Mouse (Mus musculus) myocyte (in vitro differentiated cells): ENCODE measurements around the gene Kcnip1. TPM values are rescaled to one million over a fixed set of nuclear protein-coding genes. Genes with fewer than 3 reads are reported as not detected.

ENCODE experiments used
- H3K27me3 ChIP-seq: one replicate; pipeline ENCODE4 v1.6.1; 2011; ENCODE audit not compliant: control insufficient read depth, insufficient read depth, insufficient read length
- H3K36me3 ChIP-seq: one replicate; pipeline ENCODE4 v1.6.1; 2011; ENCODE audit not compliant: control insufficient read depth, insufficient read depth
- H3K4me2 ChIP-seq: one replicate; pipeline ENCODE4 v1.6.1; 2011; ENCODE audit warnings: low read depth, control low read depth
- H3K4me3 ChIP-seq: one replicate; pipeline ENCODE4 v1.5.1; 2011; ENCODE audit warnings: mild to moderate bottlenecking, control low read depth, moderate library complexity
- H3K79me2 ChIP-seq: one replicate; pipeline ENCODE4 v1.6.1; 2011; ENCODE audit not compliant: control insufficient read depth, insufficient read depth
- H3ac ChIP-seq: one replicate; pipeline ENCODE4 v1.6.1; 2011; ENCODE audit not compliant: control insufficient read depth, insufficient read length
- CEBPB ChIP-seq: IDR thresholded peaks from 2 replicates; pipeline ENCODE4 v1.6.1; 2011; ENCODE audit warnings: mild to moderate bottlenecking, moderate library complexity; ENCODE audit not compliant: poor library complexity, insufficient read depth, severe bottlenecking
- E2F4 ChIP-seq: IDR thresholded peaks from one replicate; pipeline ENCODE4 v1.6.1; 2011; ENCODE audit warnings: mild to moderate bottlenecking, control low read depth, moderate library complexity; ENCODE audit not compliant: insufficient read depth
- MAX ChIP-seq: IDR thresholded peaks from one replicate; pipeline ENCODE4 v1.6.1; 2011; ENCODE audit warnings: low read depth, mild to moderate bottlenecking, control low read depth
- MYOD1 ChIP-seq, 3 experiments: IDR thresholded peaks; one replicate each; pipeline ENCODE4 v1.6.1; 2011; ENCODE audit warnings: control low read depth in 2 of 3, low read depth in 2 of 3, mild to moderate bottlenecking in 2 of 3, moderate library complexity in 1 of 3; ENCODE audit not compliant: insufficient read length in 2 of 3, control insufficient read depth in 1 of 3
- MYOG ChIP-seq, 3 experiments: IDR thresholded peaks; one replicate each; pipeline ENCODE4 v1.6.1; 2011; ENCODE audit warnings: control low read depth in 2 of 3, low read depth in 2 of 3, mild to moderate bottlenecking in 2 of 3; ENCODE audit not compliant: insufficient read length in 2 of 3, control insufficient read depth in 1 of 3, insufficient read depth in 1 of 3
- POLR2A ChIP-seq: IDR thresholded peaks from one replicate; pipeline ENCODE4 v1.6.1; 2011; ENCODE audit warnings: low read depth, mild to moderate bottlenecking, control low read depth, moderate library complexity; ENCODE audit not compliant: insufficient read length
- POLR2AphosphoS2 ChIP-seq: IDR thresholded peaks from one replicate; pipeline ENCODE4 v1.6.1; 2011; ENCODE audit warnings: low read depth, control low read depth; ENCODE audit not compliant: insufficient read length
- REST ChIP-seq: IDR thresholded peaks from one replicate; pipeline ENCODE4 v1.6.1; 2011; ENCODE audit warnings: mild to moderate bottlenecking, control low read depth, moderate library complexity; ENCODE audit not compliant: insufficient read depth, insufficient read length
- SRF ChIP-seq: IDR thresholded peaks from one replicate; pipeline ENCODE4 v1.6.1; 2011; ENCODE audit warnings: low read depth; ENCODE audit not compliant: control insufficient read depth, insufficient read length
- TCF12 ChIP-seq: IDR thresholded peaks from one replicate; pipeline ENCODE4 v1.6.1; 2011; ENCODE audit warnings: mild to moderate bottlenecking, control low read depth; ENCODE audit not compliant: poor library complexity, insufficient read depth, severe bottlenecking
- TCF3 ChIP-seq: IDR thresholded peaks from one replicate; pipeline ENCODE4 v1.6.1; 2011; ENCODE audit warnings: low read depth, control low read depth; ENCODE audit not compliant: insufficient read length
- USF1 ChIP-seq: IDR thresholded peaks from one replicate; pipeline ENCODE4 v1.6.1; 2011; ENCODE audit warnings: low read depth, mild to moderate bottlenecking, control low read depth, moderate library complexity
- polyA plus RNA-seq: library from polyadenylated mRNA; unstranded; fragments of >200 nt; fragmentation: generic; extraction: Trizol; gene quantifications from one replicate; pipeline ENCODE4 v1.2.1, GENCODE M21; 2012; ENCODE audit warnings: missing spikeins

Gene Kcnip1
- polyA plus RNA-seq, 1 experiment: not detected

DNA sequence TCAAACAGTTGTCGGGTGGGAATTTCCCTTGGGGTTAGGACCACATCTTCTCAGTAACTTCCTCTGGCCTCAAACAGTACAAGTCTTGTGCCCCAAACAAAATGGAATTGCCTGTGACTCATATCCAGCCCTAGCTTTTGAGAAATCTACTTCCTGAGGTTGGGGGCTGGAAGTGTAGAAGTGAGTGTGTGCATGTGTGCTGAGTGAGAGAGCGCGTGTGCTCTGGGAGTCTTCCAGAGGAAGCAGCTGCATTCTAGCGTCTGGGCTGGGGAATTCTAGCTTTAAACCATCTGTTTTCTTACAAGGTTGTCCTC is 17.9 kb upstream of the Kcnip1 start:
- H3ac ChIP-seq: no peak overlapping the region
- no peaks in the 10 kb centered on the region for H3K36me3 ChIP-seq
- no peak for TF ChIP-seq TCF12
- no peak for TF ChIP-seq CEBPB
- TF ChIP-seq REST: no peak
- H3K4me2 ChIP-seq: peak overlapping the region; percentile 6
- H3K79me2 ChIP-seq: no peaks in the 10 kb centered on the region
- no peak overlapping the region for H3K4me3 ChIP-seq
- no peaks in the 10 kb centered on the region for H3K27me3 ChIP-seq

DNA sequence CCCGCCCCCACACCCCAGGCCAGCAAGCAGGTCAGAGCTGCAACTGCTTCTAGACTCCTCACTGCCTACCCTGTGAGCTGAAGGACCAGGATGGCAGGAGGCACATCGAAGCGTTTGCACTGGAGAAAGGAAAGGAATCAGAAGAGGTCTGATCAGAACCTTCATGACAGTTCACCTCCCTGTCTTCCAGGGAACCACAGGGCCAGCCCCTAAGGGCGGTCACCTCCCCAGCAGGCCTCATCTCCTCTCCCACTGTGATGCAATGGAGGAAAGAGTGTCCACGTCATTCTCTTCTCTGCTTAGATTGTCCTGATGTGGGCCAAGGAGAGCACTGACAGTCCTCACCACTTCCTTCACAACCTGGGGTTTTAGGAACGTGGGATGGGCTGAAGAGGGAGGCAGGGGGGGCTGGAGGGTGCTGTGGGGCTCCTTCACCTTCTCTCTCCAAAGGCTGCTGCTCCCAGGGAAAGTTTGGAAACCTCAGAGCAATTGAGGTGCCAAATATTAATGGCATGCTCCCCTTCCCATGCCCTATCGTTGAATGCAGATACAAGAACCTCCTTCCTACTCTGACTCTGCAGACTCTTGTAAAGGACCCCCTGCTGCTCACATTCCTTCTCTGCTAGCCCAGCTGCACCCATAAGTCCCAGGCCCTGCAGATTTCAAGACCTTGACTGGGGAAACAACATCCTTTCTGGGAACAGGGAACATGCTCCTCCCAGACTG is 17.3 kb upstream of the Kcnip1 start:
- no peak for TF ChIP-seq CEBPB
- TF ChIP-seq MYOD1 (IDR thresholded peaks at IDR 0.05; ENCODE audit: control insufficient read depth in 1 of 3, insufficient read length in 2 of 3, low read depth in 2 of 3): no peak
- TF ChIP-seq MAX: no peak
- no peak for TF ChIP-seq TCF3
- TF ChIP-seq POLR2AphosphoS2: no peak
- TF ChIP-seq POLR2A: no peak
- no peak for TF ChIP-seq USF1
- no peak for TF ChIP-seq SRF
- no peak for TF ChIP-seq MYOG (IDR thresholded peaks at IDR 0.05; ENCODE audit: control insufficient read depth in 1 of 3, insufficient read depth in 1 of 3, insufficient read length in 2 of 3, low read depth in 2 of 3)
- TF ChIP-seq REST: no peak
- no peak for TF ChIP-seq E2F4
- no peak for TF ChIP-seq TCF12
- H3K36me3 ChIP-seq: no peaks in the 10 kb centered on the region
- no peak overlapping the region for H3K4me3 ChIP-seq
- no peak overlapping the region for H3ac ChIP-seq
- H3K4me2 ChIP-seq: peak overlapping the region; percentile 32
- H3K79me2 ChIP-seq: no peaks in the 10 kb centered on the region
- no peaks in the 10 kb centered on the region for H3K27me3 ChIP-seq

DNA sequence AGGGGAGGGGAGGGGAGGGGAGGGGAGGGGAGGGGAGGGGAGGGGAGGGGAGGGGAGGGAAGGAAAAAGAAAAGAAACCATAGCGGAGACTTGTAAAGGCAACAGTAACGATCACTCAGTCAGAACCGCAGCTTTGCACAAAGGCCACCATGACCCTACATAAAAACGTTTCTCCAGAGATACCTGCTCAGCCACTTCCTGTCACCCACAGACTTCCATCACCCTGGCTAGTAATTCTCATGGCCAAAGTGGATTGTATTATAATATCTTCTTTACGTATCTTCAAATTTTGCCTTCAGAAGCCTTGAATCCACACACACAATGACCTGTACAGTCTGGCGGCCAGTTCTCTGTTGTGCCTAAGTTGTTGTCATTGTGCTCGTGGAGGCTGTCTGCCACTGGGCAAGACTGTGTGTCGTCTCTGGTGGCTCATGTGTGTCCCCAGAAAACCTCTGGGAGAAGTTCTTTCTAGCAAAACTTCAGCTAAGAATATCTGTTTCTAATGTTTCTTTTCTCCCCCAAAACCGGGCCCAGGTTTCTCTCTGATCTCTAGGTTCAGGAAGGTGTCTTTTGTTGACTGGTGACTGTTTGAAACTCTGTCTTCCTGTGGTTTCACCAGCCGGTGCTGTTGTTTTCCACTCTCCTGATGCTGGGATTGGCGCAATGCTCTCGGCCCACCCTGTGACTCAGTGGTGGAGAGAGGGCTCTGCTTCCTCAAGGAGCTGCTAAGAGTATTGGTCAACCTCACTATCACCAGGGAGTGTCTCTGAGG is 16.6 kb upstream of the Kcnip1 start:
- Histone ChIP-seq H3ac (no peak overlapping the region), H3K79me2 (no peaks in the 10 kb centered on the region), H3K4me3 (no peak overlapping the region), H3K27me3 (no peaks in the 10 kb centered on the region), H3K36me3 (no peaks in the 10 kb centered on the region), H3K4me2 (peak overlapping the region; percentile 32)
- no peak for TF ChIP-seq TCF3

DNA sequence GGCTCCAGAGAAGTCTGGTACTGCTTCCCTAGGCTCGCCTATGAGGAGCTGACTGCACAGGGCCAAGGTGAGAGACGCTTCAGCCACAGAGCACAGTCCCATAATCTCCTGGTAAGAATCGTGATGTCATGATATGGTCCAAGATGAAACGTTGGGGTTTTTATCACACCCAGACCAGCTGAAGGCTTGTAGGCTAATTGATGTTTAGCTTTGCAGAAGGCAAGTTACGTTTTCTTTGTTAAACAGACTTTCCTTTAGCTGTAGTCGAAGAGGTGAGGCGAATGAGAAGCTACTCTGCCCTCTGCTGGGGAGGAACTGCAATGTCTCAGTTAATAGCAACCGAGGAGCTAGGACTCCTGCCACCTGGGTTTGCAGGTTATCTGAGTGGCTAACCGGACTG is 15.8 kb upstream of the Kcnip1 start:
- Histone ChIP-seq H3ac (no peak overlapping the region), H3K4me2 (peak overlapping the region; percentile 18), H3K27me3 (no peaks in the 10 kb centered on the region), H3K79me2 (no peaks in the 10 kb centered on the region), H3K4me3 (no peak overlapping the region), H3K36me3 (no peaks in the 10 kb centered on the region)
- TF ChIP-seq MYOD1 (IDR thresholded peaks at IDR 0.05; ENCODE audit: control insufficient read depth in 1 of 3, insufficient read length in 2 of 3, low read depth in 2 of 3): no peak
- no peak for TF ChIP-seq MYOG (IDR thresholded peaks at IDR 0.05; ENCODE audit: control insufficient read depth in 1 of 3, insufficient read depth in 1 of 3, insufficient read length in 2 of 3, low read depth in 2 of 3)
- no peak for TF ChIP-seq MAX
- no peak for TF ChIP-seq CEBPB
- TF ChIP-seq TCF3: no peak
- TF ChIP-seq E2F4: no peak
- TF ChIP-seq USF1: no peak
- TF ChIP-seq POLR2A: no peak
- no peak for TF ChIP-seq POLR2AphosphoS2
- no peak for TF ChIP-seq TCF12
- TF ChIP-seq SRF: no peak

DNA sequence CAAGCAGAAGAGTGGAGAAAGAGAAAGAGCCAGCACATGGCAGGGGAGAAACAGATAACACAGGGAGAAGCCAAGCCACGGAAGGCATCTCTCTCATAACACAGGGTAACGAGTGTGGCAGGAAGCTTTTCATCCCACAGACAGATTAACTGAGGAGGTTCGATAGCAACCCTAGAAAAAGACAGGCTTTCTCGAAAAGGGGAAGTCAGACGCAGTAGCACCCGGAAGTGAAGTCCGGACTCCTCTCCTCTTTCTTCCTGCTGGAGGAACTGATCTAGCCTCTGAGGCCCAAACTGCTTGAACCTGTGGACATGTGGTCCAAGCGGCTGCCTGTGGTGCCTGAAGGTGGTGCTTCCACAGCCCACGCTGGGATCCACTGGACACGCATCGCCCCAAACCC is 15.3 kb upstream of the Kcnip1 start:
- no peak overlapping the region for H3K4me3 ChIP-seq
- no peaks in the 10 kb centered on the region for H3K79me2 ChIP-seq
- no peak overlapping the region for H3ac ChIP-seq
- H3K27me3 ChIP-seq: no peaks in the 10 kb centered on the region
- peak overlapping the region; percentile 18 for H3K4me2 ChIP-seq
- no peak for TF ChIP-seq USF1
- no peak for TF ChIP-seq TCF3
- TF ChIP-seq MAX: no peak
- TF ChIP-seq POLR2AphosphoS2: no peak
- TF ChIP-seq E2F4: no peak
- no peak for TF ChIP-seq POLR2A
- no peak for TF ChIP-seq MYOG (IDR thresholded peaks at IDR 0.05; ENCODE audit: control insufficient read depth in 1 of 3, insufficient read depth in 1 of 3, insufficient read length in 2 of 3, low read depth in 2 of 3)
- no peak for TF ChIP-seq TCF12
- TF ChIP-seq MYOD1 (IDR thresholded peaks at IDR 0.05; ENCODE audit: control insufficient read depth in 1 of 3, insufficient read length in 2 of 3, low read depth in 2 of 3): no peak
- no peak for TF ChIP-seq CEBPB
- TF ChIP-seq REST: no peak
- no peak for TF ChIP-seq SRF
- H3K36me3 ChIP-seq: no peaks in the 10 kb centered on the region
